Mouse (Mus musculus) CD4-positive, CD25-positive, alpha-beta regulatory T cell, adult 4 months (primary cell): Measurements from ENCODE around the gene Edf1. TPM values are rescaled to one million over a fixed set of nuclear protein-coding genes. Genes with fewer than 3 reads are reported as not detected.

Experiments used
- ATAC-seq: one replicate; pipeline ENCODE4 v1.8.0; 2017
- polyA plus RNA-seq, 2 experiments: library from polyadenylated mRNA; unstranded; fragments of 100-300 nt; shearing (Covaris generic); gene quantifications; one replicate each; pipeline ENCODE4 v1.2.1; 2017

Gene Edf1
- polyA plus RNA-seq, 2 experiments from 2014 or later: 257 to 281 TPM

DNA sequence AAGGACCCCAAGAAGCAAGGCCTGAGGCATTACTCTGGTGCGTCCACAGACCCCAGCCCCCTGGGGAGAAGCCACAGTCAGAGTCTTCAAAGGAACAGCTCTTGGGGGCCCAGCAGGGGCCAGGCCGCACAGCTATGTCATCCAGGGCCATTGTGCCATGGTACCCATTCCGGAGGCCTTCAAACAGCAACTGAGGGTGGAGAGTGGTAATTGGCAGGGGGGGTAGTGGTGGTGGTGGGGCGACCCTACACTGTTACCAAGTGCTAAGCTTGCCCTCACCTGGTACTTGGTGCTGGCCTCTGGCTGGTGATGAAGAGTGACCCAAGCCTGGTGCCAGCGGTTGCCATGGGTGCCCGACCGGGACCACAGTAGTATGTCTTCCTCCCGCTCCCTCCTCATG is 8.1 kb downstream of the Edf1 start:
- no peak for ATAC-seq

DNA sequence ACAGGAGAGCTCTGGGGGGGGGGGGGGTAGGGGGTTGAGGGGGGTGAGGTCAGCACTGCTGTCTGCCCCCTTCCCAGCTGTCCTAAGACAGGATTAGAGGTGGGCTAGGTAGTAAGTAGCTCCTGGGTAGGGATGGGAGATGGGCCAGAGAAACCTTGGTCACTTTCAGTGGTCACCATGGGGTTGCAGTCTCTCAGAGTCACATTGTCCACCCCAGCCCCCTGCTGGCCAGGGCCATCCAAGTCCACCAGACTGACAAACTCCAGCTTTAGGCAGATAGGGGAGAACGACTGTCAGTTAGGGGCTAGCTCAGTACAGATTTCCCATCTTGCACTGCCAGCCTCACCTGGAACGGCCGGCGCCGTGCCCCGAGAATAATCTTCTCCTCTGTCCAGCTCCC is 8.9 kb downstream of the Edf1 start:
- ATAC-seq: no peak

DNA sequence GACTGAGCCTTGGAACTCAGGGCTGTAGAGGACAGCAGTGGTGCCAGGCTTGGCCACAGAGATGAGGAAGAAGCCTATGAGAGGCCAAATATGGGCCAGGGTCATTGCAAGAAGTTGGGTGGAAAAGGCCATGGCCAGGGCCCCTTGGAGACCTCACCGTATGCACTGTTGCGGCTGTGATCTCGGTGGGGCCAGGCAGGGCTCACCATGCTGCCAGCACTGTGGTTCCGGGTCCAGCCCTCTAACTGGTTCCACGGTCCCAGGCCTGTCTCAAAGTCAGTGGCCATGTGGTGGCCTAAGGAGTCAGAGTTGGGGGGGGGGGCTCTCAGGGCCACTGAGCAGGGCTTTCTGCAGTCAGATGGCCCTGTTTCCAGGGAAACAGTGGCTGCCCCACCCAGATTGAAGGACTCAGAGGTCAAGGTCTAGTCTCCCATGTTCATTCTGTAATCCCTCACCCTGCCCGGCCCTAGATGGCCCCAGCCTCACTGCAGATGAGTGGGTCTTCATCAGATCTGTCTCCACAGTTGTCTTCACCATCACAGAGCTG is 10.9 kb downstream of the Edf1 start:
- no peak for ATAC-seq

DNA sequence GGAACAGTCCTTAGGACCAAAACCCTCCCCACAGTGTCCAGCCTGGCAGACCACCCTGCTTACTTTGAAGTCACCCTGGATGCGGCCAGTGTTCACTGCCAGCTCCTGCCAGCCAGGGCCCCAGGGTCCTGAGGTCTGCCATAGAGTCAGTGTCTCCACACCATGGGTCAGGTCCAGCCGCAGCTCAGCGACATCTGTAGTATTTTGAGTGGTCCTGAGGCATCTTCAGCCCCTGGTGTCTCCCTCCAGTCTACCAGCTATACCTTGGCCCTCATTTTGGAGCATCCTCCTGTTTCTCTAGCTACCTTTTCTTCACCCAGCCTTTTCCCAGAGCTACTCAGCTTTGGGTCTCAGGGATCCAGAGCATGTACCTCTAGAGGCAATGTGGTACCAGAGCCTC is 11.7 kb downstream of the Edf1 start:
- ATAC-seq: no peak

DNA sequence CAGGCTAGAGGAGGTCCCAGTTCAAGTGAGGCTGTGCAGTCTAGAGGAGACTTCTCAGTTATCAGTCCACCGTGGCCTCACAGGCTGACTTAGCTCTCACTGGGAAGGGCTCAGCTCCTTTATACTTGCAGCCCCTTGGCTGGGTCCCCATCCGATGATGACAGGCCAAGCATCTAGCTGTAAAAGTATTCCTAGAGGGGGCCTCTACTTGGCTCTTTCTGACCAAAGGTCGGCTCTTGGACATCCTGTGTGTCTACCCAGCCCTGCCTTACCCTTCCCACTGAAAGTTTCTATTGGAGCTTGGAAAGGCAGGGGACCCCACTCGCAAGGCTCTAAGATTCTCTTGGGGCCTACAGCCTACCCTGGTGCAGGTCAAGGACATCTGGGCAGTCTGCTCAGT is 13.6 kb downstream of the Edf1 start:
- ATAC-seq: no peak

DNA sequence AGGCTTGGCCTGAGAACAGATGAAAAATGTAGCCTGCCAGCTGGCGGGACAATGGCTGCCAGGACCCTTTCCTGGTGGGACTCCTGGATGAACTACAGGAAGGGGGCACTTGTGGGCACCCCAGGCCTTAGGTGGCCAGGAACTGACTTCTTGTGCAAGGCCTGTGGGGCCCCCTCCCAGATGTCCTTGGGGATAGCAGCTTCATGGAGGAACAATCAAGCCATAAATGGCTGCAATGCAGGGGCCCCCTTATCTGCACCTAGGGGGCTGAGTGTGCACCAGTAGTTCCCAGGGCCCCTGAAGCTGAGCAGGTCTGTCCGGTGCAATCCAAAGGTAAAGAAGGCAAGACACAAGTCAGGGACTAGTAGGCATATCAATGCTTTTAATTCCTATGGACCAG is 15.4 kb downstream of the Edf1 start:
- ATAC-seq: no peak

DNA sequence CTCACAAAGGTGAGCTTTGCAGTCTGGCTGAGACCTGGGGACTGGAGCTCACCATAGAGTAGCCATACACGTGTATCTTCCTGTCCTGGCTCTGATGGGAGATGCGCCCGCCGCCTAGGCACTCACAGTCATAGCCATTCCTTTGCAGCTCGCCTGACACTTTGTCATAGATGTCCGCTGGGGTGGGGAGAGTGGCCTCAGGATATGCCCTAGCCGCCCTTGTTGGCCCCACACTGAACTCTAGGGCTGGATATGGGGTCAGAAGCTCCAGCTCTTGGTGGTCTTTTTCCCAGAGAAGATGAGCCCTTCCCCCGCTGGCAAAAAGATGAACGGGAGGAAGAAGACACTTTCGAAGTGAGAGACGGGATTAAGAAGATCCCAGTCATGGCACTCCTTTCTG is 16.5 kb downstream of the Edf1 start:
- no peak for ATAC-seq

DNA sequence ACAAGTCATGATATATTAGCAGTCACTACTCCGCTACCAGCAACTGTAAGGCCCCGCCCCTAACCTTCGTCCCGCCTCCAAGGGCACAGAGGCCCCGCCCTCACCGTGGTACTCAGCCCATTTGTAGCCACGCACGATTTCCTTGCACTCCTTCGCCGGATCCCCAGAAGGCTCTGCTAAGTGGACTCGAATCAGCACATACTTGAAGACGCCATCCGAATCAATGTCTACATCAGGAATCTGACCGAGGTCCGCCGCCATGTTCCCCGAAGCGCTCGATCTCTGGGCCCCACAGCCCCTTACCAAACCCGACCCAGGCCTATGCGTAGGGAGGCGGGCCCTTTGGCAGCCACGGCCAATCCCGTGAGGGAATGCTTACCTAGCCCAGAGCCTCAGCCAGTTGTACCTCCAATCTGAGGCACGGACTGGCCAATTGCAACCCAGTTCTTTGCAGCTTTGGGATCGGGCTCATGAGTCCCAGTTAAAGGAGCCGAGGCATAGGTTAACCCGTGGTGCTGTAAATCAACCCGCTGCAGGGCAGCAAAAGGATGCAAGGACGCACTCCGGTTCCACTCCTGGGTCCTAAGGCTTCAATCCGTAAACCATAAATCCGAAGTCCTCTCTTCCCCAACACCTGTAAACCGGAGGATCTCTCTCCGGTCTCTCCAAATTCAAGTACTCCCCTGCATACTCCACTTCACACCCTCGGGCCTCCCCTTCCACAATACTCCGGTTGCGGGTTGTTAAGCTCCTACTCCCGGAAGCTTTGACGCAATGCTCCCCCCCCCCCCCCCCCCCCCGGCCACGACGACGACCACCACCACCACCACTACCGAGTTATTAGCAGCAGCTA is 17.2 kb downstream of the Edf1 start, which contains the start of the genes Mamdc4 and Phpt1:
Gene Mamdc4, minus strand, starts transcription at position 267 of the 853 bp plus-strand sequence.
Gene Phpt1, minus strand, starts transcription at position 646 of the 853 bp plus-strand sequence.
- peak; percentile 96 for ATAC-seq

DNA sequence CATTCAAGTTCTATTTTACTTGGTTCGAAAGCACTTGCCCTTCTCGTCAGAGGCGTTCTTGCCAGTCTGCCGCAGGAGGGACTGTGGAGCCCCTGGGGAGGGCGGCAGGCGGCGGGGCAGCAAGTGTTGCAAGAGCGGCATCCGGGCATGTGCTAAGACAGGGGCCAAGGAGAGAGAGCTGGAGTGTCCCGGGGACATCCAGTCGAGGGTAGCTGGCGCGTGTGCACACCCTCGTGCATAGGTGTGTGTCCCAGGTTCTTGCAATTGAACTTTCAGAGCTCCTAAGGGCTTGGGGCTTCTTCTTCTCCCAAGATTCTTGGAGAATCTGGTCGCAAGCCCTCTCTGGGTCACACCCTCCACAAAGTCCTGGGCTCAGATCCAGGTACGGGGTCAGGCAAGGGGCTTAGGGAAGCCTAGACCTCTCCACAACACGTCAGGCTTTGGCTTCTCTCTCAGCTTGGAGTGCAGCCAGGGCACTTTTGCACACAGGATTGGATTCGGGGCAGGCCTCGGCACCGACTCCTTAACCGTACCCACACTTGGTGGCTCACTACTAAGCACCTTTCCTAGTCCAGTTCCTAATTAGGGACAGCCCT is 17.9 kb downstream of the Edf1 start:
- ATAC-seq: no peak

DNA sequence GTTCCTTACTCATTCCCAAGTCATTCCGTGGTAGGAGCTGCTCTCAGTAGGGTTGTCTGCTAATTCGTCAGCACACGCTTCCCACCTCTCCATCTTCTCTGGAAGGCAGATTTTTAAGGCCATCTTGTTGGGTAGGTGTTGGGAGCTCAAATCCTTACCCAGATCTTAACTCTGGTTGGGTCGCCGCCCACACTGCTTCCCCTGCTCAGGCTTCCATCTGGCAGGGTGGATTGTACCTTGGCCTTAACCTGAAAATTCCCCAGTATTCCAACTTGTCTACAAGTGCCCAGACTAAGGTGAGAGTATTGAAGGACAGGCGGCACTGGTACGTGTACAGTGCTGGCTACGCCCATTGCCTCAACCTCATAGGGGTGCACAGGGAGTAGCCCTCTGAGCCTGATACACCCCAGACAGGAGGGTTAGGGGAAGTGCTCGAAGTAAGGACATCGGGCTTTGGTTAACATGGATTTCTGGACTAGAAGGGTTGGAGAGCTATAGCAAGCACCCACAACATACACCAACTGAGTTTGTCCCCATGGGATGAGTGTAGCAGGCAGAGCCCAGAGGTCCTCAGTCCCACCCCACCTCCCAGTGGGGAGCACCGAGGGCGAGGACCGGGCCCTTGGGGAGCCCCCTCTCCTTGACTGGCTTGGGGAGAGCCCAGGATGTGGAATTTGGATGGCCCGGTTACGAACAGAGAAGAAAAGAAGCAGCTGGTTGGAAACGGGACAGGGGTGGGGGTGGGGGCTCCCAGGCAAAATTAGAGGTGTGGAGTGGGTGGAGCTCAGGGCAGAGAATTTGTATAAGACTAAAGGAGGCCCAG is 18.6 kb downstream of the Edf1 start:
- no peak for ATAC-seq

DNA sequence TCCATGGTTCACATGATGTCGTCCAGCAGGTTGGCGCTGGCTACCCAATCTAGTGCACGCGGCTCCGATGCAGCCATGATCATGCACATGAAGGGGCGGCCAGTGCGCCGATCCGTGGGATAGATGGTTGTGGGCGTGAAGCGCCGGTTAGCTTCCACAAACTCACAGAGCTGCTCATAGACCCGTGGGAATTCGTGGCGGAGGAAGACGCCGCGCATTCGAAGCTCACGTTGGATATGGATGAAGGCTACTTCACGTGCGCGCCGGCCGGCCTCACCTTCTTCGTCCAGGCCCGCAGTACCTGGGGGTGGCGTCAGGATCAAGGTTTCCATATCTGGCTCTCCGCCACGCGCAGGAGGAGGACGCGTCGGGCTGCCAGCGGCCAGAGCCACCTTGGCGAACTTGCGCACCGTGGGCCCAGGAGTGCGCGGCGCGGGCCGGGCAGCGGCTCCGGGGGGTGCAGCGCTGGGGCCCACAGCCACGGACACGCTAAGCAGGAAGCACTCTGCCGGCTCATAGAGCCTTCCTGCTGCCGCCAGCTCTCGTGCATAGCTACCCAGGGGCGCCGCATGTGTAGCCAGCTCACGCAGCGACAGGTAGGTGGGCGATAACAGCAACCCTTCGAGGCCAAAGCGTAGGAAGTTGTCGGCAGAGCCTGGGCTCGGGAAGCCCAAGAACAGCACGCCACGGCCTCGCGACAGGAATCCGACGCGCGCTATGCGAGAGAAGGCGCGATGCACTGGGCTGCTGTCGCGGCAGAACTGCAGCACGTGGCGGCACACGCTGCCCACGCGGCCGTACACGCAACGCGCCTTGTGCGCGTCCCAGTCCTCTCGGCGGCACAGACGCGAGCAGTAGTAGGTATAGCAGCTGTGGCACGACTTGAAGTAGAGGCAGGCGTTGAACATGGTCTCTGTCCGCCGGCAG is 19.6 kb downstream of the Edf1 start:
- no peak for ATAC-seq

DNA sequence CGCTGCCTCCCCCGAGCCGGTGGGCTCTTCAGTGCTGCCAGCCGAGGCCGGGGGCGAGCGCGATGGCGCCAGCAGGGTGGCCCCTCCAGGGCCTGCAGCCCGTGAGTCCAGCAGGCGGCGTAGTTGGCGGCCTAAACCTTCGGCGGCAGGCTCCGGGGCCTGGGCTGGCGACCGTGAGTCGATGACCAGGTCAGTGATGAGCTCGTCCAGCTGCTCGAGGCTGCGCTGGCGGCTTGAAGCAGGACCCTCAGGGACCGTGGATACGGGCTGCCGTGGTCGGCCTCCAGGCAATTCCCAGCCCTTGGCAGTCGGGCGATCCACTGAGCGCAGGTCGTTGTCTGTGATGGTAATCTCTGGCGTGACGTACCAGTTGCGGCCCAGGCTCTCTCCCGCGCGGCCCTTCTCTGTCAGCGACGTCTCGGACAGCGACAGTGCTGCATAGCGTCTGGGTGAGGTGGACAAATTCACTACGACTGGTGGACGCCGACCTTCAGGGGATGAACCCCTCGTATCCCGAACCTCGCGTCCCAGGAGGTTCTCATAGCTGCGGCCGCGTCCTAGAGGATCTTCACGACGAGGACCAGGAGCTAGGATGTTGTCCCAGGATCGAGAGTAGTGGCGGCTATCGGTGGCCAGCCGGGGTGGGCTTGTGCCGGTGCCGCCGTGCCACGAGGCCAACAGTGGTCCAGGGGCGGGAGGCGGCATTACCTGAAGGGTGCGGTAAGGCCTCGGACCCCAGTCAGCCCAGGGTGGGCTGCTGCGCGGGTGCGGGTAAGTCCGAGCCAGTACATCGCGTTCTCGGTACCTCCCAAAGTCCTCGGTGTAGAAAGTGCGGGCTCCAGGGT is 20.5 kb downstream of the Edf1 start:
- no peak for ATAC-seq

DNA sequence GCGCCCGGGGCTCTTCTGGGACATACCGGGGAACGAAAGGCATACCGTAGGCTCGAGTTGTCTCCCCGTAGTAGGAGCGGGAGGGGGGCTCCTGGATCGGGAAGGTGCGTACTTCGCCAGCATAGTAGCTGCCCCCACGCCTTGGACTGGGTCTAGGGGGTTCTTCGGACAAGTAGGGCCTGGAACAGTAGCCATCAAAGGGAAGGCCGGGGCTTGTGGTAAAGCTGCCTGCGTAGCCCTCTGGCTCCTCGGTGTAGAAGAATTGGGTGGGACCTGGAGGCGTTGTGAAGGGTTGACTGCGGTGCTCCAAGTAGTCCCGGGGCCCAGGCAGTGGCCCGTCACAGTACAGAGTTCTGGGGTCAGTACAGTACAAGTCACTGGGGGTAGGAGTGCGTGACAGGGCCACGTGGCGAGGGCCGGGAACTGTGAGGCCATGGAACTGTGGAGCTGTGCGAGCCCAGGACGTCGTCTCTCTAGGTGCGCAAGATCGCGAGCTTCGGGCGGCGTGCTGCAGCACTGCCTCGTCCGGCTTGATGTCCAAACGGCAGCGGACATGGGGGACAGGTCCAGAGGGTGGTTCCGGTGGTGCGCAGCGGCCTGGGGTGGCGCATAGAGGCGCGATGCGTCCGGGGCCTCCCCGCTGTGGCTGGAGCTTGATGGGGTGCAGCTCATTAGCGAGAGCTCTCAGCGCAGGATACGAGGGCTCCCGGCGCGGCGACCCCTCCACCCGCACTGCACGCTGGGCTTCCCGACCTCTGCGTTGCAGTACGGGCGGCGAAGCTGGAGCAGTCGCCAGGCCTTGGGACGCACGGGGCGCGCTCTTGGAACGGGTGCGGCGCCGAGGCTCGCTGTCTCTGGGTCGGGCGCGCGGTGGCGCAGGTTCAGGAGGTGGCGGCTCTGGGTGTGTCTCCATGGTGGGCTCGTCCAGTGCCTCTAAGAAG is 21.4 kb downstream of the Edf1 start:
- no peak for ATAC-seq

DNA sequence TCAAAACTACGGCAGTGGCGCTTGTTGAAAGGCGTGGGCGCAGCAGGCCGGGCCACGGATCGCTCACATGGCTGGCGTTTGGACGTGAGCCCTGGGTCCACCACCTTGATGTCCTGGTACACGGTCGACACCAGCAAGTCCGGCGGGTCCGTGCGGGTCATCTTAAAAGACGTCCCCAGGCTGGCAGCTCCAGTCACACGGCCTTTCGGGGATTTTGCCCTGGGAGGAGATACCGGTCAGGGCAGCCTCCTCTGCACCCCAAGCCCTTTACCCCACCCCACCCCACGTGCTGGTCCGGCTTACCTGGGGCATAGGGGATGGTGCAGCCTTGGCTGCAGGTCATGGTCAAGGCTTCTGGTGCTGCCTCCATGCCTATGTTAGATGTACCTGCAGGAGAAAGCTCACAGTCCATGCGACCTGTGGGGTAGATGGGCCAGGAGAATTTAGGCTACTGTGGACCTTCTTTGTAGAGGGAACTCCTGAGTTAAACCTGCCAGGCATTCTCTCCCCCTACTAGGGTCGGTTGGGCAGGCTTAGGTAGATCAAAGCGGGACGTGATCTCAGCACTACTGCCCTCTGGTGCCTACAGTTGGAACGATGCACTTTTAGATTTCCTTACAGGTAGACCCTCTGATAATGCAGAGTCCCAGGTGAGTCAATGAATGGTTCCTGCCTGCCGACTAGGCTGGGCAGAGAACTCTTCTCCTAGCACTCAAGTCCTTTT is 22.3 kb downstream of the Edf1 start:
- peak; percentile 58 for ATAC-seq

DNA sequence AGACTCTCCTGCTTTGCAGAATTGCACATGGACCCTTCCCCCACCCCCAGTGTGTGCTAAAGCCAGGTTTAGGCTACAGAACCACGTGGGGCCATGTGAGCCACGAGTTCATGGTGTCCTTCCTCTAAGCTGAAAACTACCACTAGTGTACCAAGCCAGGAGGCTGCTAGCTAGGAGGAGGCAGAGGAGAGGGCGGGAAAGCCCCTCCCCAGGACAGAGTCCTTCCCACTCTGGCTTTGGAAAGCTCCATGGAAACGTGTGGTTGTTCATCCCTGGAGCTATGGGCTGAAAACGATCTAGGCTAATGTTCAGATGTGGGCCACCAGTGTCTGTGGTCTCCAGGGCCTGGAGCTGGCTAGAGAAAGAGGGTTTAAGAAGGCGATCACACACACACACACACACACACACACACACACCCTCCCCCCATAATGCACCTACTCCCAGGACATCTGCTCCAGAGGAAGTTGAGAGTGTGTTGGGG is 23.0 kb downstream of the Edf1 start:
- no peak for ATAC-seq

DNA sequence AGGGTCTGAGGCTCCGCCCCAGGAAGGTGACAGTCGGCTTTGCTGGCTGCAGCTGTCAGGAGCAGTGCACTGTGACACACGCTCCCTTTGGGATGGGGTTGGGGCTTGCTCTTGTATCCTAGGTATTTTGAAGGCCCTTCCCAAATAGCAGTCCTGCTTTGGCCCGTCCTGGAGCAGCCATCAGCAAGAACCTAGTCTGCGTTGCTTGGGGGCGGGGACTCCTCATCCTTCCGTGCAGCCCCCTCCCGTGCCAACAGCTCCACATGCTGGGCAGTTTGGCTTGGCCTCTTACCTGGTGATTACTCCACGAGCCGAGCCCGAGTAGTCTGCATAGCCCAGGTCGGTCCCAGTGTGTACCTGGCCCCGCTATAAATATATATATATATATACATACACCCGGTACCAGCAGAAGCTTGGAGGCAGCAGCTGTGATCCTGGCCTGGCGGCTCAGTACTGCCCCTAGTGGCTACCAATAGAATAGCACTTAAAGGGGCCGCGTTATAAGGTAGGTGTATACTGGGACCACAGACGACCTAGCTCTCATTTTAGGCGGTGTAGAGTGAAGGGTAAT is 23.7 kb downstream of the Edf1 start, which contains the start of gene Ajm1:
Gene Ajm1, minus strand, starts transcription at position 464 of the 571 bp plus-strand sequence.
- peak; percentile 82 for ATAC-seq

DNA sequence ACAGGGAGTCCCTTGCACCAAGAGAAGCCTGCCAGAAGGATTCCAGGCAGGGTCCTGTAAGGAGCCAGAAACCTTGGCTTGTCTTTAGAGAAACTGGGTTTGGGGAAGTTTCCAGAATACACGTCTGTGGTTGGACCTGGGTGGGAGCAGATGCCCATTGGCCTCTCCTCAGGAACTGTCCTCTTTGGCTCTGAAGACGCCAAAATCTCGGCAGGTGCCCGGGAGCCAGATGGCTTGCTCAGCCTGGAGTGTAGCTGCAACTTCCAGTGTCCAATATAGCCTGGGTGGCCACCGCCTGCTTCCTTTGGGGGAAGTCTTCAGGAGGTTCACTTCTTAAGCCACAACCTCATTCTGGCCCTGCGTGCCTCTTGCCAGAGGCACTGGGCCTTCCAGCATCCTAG is 24.3 kb downstream of the Edf1 start:
- no peak for ATAC-seq

DNA sequence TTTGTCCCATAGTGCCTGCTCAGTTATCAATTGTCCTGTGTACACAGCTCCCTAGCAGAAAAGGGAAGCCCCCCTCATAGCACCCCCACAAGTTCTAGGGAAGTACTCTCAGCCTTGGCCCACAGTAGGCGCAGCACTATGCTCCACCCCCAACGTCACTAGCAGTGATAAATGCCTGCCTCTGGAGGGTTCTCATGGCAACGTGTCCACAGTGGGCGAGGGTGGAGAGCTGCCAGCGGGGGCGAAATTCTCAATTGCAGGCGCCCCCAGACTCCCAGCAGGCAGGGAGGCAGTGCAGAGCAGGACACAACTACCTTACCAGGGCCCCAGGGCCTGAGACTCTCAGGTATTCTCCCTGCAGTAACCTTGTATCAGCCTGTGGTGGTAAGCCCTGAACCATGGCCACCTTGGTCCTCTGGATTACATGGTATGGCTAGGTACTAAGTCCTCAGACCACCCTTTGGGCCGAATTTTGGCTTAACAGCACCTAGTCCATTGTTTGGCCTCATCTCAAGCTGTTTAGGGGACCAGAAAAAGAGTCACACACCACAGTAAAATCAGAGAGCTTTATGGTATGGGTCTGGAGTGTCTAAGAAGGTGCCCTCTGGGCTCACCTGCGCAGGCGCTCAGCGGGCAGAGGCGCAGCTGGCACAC is 24.9 kb downstream of the Edf1 start:
- ATAC-seq: no peak
